Mouse (Mus musculus) G1E (cell line): Measurements from ENCODE around the gene Trpm5. TPM values are rescaled to one million over a fixed set of nuclear protein-coding genes. Genes with fewer than 3 reads are reported as not detected.
A peak's percentile ranks its signal among the peaks of the same experiment; 100 is the strongest.

Experiments used
- ATAC-seq: 2 replicates; pipeline ENCODE4 v1.8.0; 2016; ENCODE audit warnings: mild to moderate bottlenecking; ENCODE audit not compliant: insufficient number of reproducible peaks, poor library complexity, low FRiP score, severe bottlenecking; ENCODE audit errors: extremely low read depth
- DNase-seq: peaks from one replicate; pipeline ENCODE4 v3.0.0; 2012; ENCODE audit warnings: low spot score
- H3K27me3 ChIP-seq: 2 replicates; pipeline ENCODE4 v1.6.1; 2012; ENCODE audit warnings: mild to moderate bottlenecking, low read length, inconsistent platforms; ENCODE audit not compliant: insufficient read depth
- H3K36me3 ChIP-seq: replicated peaks from 2 replicates; pipeline ENCODE3; 2012; ENCODE audit warnings: mild to moderate bottlenecking, inconsistent platforms
- H3K4me1 ChIP-seq: 2 replicates; pipeline ENCODE4 v1.6.1; 2012; ENCODE audit warnings: low read depth, low read length, inconsistent platforms, mixed read lengths; ENCODE audit not compliant: insufficient read depth
- H3K4me3 ChIP-seq: 2 replicates; pipeline ENCODE4 v1.5.1; 2012; ENCODE audit warnings: low read depth, mild to moderate bottlenecking, inconsistent platforms, low read length, moderate library complexity, mixed read lengths
- H3K9me3 ChIP-seq: replicated peaks from 2 replicates; pipeline ENCODE4 v1.6.1; 2012; ENCODE audit warnings: inconsistent platforms
- CTCF ChIP-seq: IDR thresholded peaks from 2 replicates; pipeline ENCODE4 v1.5.1; 2012; ENCODE audit warnings: low read depth, low read length, inconsistent platforms, mixed read lengths
- GATA1 ChIP-seq: IDR thresholded peaks from 2 replicates; pipeline ENCODE4 v1.6.1; 2012; ENCODE audit warnings: borderline replicate concordance, low read length, inconsistent platforms, mixed read lengths
- GATA2 ChIP-seq: IDR thresholded peaks from 2 replicates; pipeline ENCODE4 v1.6.1; 2012; ENCODE audit warnings: low read depth, low read length, inconsistent platforms, borderline replicate concordance
- POLR2AphosphoS5 ChIP-seq: IDR thresholded peaks from 2 replicates; pipeline ENCODE4 v1.6.1; 2012; ENCODE audit warnings: low read depth, low read length, inconsistent platforms; ENCODE audit not compliant: insufficient replicate concordance
- TAL1 ChIP-seq: conservative IDR thresholded peaks from 2 replicates; pipeline ENCODE4 v1.6.1; 2012; ENCODE audit warnings: low read depth, low read length, inconsistent platforms, mixed read lengths
- polyA plus RNA-seq: library from polyadenylated mRNA; stranded (reverse); fragments of >175 nt; gene quantifications from 2 replicates; pipeline ENCODE4 v1.2.3, GENCODE M21; 2012
- total RNA-seq, 2 experiments: library from RNA; stranded (forward) in 1 of 2; stranded (reverse) in 1 of 2; fragments of 200-1000 nt in 1 of 2; fragments of >200 nt in 1 of 2; fragmentation: Nextera tagmentation in 1 of 2; gene quantifications; 2 replicates each; pipeline ENCODE4 v1.2.3; 2014 to 2017

Trpm5 gene
- total and polyA plus RNA-seq, 3 experiments, result 0.33 TPM; not detected in 2

- ATAC-seq (no peak), DNase-seq (no peak)
- Histone ChIP-seq H3K9me3 (peaks cover 4% of the 10 kb centered on the region; the same call in 1 of the 2 replicates), H3K27me3 (peaks cover 13% of the 10 kb centered on the region), H3K36me3 (no peaks in the 10 kb centered on the region), H3K4me3 (no peak overlapping the region), H3K4me1 (peaks cover 37% of the 10 kb centered on the region)
- TF ChIP-seq GATA2, result no peak
- TF ChIP-seq TAL1, result no peak
- TF ChIP-seq POLR2AphosphoS5, result no peak
These were observed 53.9 kb downstream of the Trpm5 start for GRCm38 (mm10) chr7:143040561-143040960.

- TF ChIP-seq GATA2 (no peak), POLR2AphosphoS5 (no peak), TAL1 (no peak), GATA1 (no peak), CTCF (no peak)
- Histone ChIP-seq H3K27me3 (peaks cover 16% of the 10 kb centered on the region), H3K4me1 (peaks cover 36% of the 10 kb centered on the region), H3K36me3 (no peaks in the 10 kb centered on the region), H3K9me3 (no peaks in the 10 kb centered on the region), H3K4me3 (no peak overlapping the region)
- DNase-seq (no peak), ATAC-seq (peak; percentile 75)
These were observed 56.1 kb downstream of the Trpm5 start for GRCm38 (mm10) chr7:143038174-143038931.

- no peaks in the 10 kb centered on the region for H3K9me3 ChIP-seq
- TF ChIP-seq CTCF, result no peak
- no peak for TF ChIP-seq POLR2AphosphoS5
- TF ChIP-seq TAL1, result no peak
- no peak for TF ChIP-seq GATA1
- TF ChIP-seq GATA2, result no peak
- no peak overlapping the region for H3K4me3 ChIP-seq
- H3K36me3 ChIP-seq, result no peaks in the 10 kb centered on the region
- H3K4me1 ChIP-seq, result peaks cover 26% of the 10 kb centered on the region
- H3K27me3 ChIP-seq, result peaks cover 13% of the 10 kb centered on the region
- DNase-seq (no peak), ATAC-seq (no peak)
These were observed 57.1 kb downstream of the Trpm5 start for GRCm38 (mm10) chr7:143037306-143037705.

- TF ChIP-seq POLR2AphosphoS5 (no peak), GATA2 (no peak), CTCF (no peak), TAL1 (no peak), GATA1 (no peak)
- Histone ChIP-seq H3K9me3 (no peaks in the 10 kb centered on the region), H3K36me3 (no peaks in the 10 kb centered on the region), H3K27me3 (peaks cover 8% of the 10 kb centered on the region), H3K4me3 (no peak overlapping the region), H3K4me1 (peaks cover 26% of the 10 kb centered on the region)
- DNase-seq, result no peak
- no peak for ATAC-seq
These were observed 57.7 kb downstream of the Trpm5 start for GRCm38 (mm10) chr7:143036787-143037186.

- TF ChIP-seq POLR2AphosphoS5 (no peak), CTCF (no peak), GATA2 (no peak), TAL1 (no peak), GATA1 (no peak)
- ATAC-seq (no peak), DNase-seq (no peak)
- H3K27me3 ChIP-seq, result 0 out of 2 replicates have a peak, but pooled peaks cover 4% of the 10 kb centered on the region
- no peaks in the 10 kb centered on the region for H3K36me3 ChIP-seq
- no peaks in the 10 kb centered on the region for H3K9me3 ChIP-seq
- peaks cover 20% of the 10 kb centered on the region for H3K4me1 ChIP-seq
- no peak overlapping the region for H3K4me3 ChIP-seq
These were observed 59.7 kb downstream of the Trpm5 start for GRCm38 (mm10) chr7:143034519-143035450.

- ATAC-seq (no peak), DNase-seq (no peak)
- Histone ChIP-seq H3K4me3 (no peak overlapping the region), H3K9me3 (no peaks in the 10 kb centered on the region), H3K4me1 (peaks cover 19% of the 10 kb centered on the region), H3K36me3 (no peaks in the 10 kb centered on the region), H3K27me3 (0 out of 2 replicates have a peak, but pooled peaks cover 7% of the 10 kb centered on the region)
- no peak for TF ChIP-seq TAL1
These were observed 60.3 kb downstream of the Trpm5 start for GRCm38 (mm10) chr7:143034112-143034511.
